Mouse (Mus musculus) megakaryocyte, embryonic 14.5 days (primary cell): ENCODE measurements around the gene Scube2.

Source experiments
- FLI1 ChIP-seq: IDR thresholded peaks from 2 replicates; pipeline ENCODE4 v1.6.1; 2012; ENCODE audit warnings: low read length, inconsistent platforms, mixed read lengths
- GATA1 ChIP-seq: IDR thresholded peaks from 3 replicates; pipeline ENCODE4 v1.6.1; 2012; ENCODE audit warnings: mixed read lengths, low read length, inconsistent platforms, borderline replicate concordance

- TF ChIP-seq FLI1 (no peak), GATA1 (no peak)
Measured at GRCm38 (mm10) chr7:109906165-109906564, 40.7 kb upstream of the Scube2 start.
